Mouse (Mus musculus) embryonic fibroblast, embryonic 13.5 days (primary cell): ENCODE data around the gene Lbx2.

ENCODE experiments used
- CTCF ChIP-seq: IDR thresholded peaks from 2 replicates; pipeline ENCODE4 v1.5.1; 2011; ENCODE audit warnings: mild to moderate bottlenecking, control low read depth, low read length, moderate library complexity, borderline replicate concordance; ENCODE audit not compliant: insufficient read depth
- POLR2A ChIP-seq: IDR thresholded peaks from 2 replicates; pipeline ENCODE4 v1.6.1; 2011; ENCODE audit warnings: low read depth, mild to moderate bottlenecking, control low read depth, low read length, moderate library complexity

DNA sequence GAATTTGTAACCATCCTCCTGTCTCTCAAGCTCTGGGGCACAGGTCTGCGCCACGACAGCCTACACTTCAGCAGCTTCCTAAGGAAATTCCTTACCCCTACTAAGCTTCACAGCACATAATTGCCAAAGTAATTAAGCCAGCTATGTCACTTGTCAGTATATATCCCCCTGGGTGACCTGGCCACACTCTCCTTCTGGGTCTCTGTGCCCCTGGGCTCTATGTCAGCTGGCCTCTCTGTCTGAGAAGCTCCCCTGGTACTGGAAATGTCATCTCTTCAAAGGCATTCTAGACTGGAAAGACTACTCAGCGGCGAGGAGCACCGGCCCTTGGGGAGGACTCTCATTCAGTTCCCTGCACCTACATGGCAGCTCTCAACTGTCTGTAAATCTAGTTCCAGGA lies 36.8 kb downstream of the Lbx2 start:
- TF ChIP-seq CTCF (no peak), POLR2A (no peak)
